Mouse (Mus musculus): ENCODE measurements around the gene Ccl22. TPM values are rescaled to one million over a fixed set of nuclear protein-coding genes. Genes with fewer than 3 reads are reported as not detected.

Gene Ccl22
- total RNA-seq, 2 experiments from 2014 or later: not detected

Other genes starting within 250 kb of the Ccl22 start
- 25.2 and 37.3 TPM in 2 replicates for gene Cpne2, start 212.6 kb upstream of the Ccl22 start, total RNA-seq (2015; ENCODE audit: low replicate concordance)
- 14.5 and 18.7 TPM in 2 replicates for gene Cpne2, start 212.6 kb upstream of the Ccl22 start, total RNA-seq (2017; ENCODE audit: low replicate concordance)
- 18.7 and 23.5 TPM in 2 replicates for gene Rspry1, start 143.7 kb upstream of the Ccl22 start, total RNA-seq (2015; ENCODE audit: low replicate concordance)
- 29.0 and 35.3 TPM in 2 replicates for gene Rspry1, start 143.7 kb upstream of the Ccl22 start, total RNA-seq (2017; ENCODE audit: low replicate concordance)
- gene Fam192a, start 143.6 kb upstream of the Ccl22 start, total RNA-seq (2015; ENCODE audit: low replicate concordance): 18.0 and 20.1 TPM in 2 replicates
- 37.7 and 66.1 TPM in 2 replicates for gene Fam192a, start 143.6 kb upstream of the Ccl22 start, total RNA-seq (2017; ENCODE audit: low replicate concordance)
- 23.8 and 27.2 TPM in 2 replicates for gene Arl2bp, start 79.0 kb upstream of the Ccl22 start, total RNA-seq (2015; ENCODE audit: low replicate concordance)
- gene Arl2bp, start 79.0 kb upstream of the Ccl22 start, total RNA-seq (2017; ENCODE audit: low replicate concordance): 29.4 and 36.1 TPM in 2 replicates
- gene Pllp, start 49.3 kb upstream of the Ccl22 start, total RNA-seq (2015; ENCODE audit: low replicate concordance): not detected in 2 replicates
- gene Pllp, start 49.3 kb upstream of the Ccl22 start, total RNA-seq (2017; ENCODE audit: low replicate concordance): not detected in 2 replicates
- 7.5 TPM in 1 of 2 replicates, not detected in the other for gene Cx3cl1, start 26.4 kb downstream of the Ccl22 start, total RNA-seq (2015; ENCODE audit: low replicate concordance)
- 0.13 and 0.38 TPM in 2 replicates for gene Cx3cl1, start 26.4 kb downstream of the Ccl22 start, total RNA-seq (2017; ENCODE audit: low replicate concordance)
- not detected in 2 replicates for gene Ccl17, start 64.9 kb downstream of the Ccl22 start, total RNA-seq (2015; ENCODE audit: low replicate concordance)
- not detected in 2 replicates for gene Ccl17, start 64.9 kb downstream of the Ccl22 start, total RNA-seq (2017; ENCODE audit: low replicate concordance)
- gene Coq9, start 92.7 kb downstream of the Ccl22 start, total RNA-seq (2015; ENCODE audit: low replicate concordance): 27.8 and 34.8 TPM in 2 replicates
- gene Coq9, start 92.7 kb downstream of the Ccl22 start, total RNA-seq (2017; ENCODE audit: low replicate concordance): 42.1 and 47.1 TPM in 2 replicates
- gene Ciapin1, start 92.8 kb downstream of the Ccl22 start, total RNA-seq (2015; ENCODE audit: low replicate concordance): 27.4 and 66.7 TPM in 2 replicates
- 36.8 and 46.6 TPM in 2 replicates for gene Ciapin1, start 92.8 kb downstream of the Ccl22 start, total RNA-seq (2017; ENCODE audit: low replicate concordance)
- gene Polr2c, start 111.9 kb downstream of the Ccl22 start, total RNA-seq (2015; ENCODE audit: low replicate concordance): 34.0 and 42.2 TPM in 2 replicates
- 17.5 and 40.3 TPM in 2 replicates for gene Polr2c, start 111.9 kb downstream of the Ccl22 start, total RNA-seq (2017; ENCODE audit: low replicate concordance)
- gene Dok4, start 130.7 kb downstream of the Ccl22 start, total RNA-seq (2015; ENCODE audit: low replicate concordance): 12.2 and 13.0 TPM in 2 replicates
- gene Dok4, start 130.7 kb downstream of the Ccl22 start, total RNA-seq (2017; ENCODE audit: low replicate concordance): 11.0 and 12.8 TPM in 2 replicates
- not detected in 2 replicates for gene Ccdc102a, start 172.5 kb downstream of the Ccl22 start, total RNA-seq (2015; ENCODE audit: low replicate concordance)
- gene Ccdc102a, start 172.5 kb downstream of the Ccl22 start, total RNA-seq (2017; ENCODE audit: low replicate concordance): 0.15 and 0.51 TPM in 2 replicates
- not detected in 2 replicates for gene Adgrg5, start 178.1 kb downstream of the Ccl22 start, total RNA-seq (2015; ENCODE audit: low replicate concordance)
- gene Adgrg5, start 178.1 kb downstream of the Ccl22 start, total RNA-seq (2017; ENCODE audit: low replicate concordance): 0.39 TPM in 1 of 2 replicates, not detected in the other
- gene Adgrg1, start 229.2 kb downstream of the Ccl22 start, total RNA-seq (2015; ENCODE audit: low replicate concordance): 29.3 and 55.9 TPM in 2 replicates
- gene Adgrg1, start 229.2 kb downstream of the Ccl22 start, total RNA-seq (2017; ENCODE audit: low replicate concordance): 12.4 and 14.4 TPM in 2 replicates